ENCODE assay signal across 8 mouse cellular contexts in genomic region chr3:68713550-68713949, GRCm38 (mm10). TPM values are rescaled to one million over a fixed set of nuclear protein-coding genes. Genes with fewer than 3 reads are reported as not detected.
DNase-seq lines count a peak whose midpoint lies in the region; ATAC-seq and TF ChIP-seq lines count a peak whose summit lies in the region.

No protein-coding gene starts in this region.

- TF ChIP-seq POLR2A in cortical plate, adult 2 months (IDR thresholded peaks at IDR 0.05; ENCODE audit: extremely low read depth, insufficient read depth, low read length), result no peak
- no peak for TF ChIP-seq POLR2A in small intestine, adult 2 months (IDR thresholded peaks at IDR 0.05; ENCODE audit: low read depth, low read length)

- POLR2A ChIA-PET in Patski (lab: Charles Lee), result no interaction called here

- TF ChIP-seq EP300 in lung, postnatal 0 days (IDR thresholded peaks at IDR 0.05), result no peak

- H3K4me1 ChIP-seq in hindbrain, embryonic 10.5 days (replicated peaks), result no peaks in the 10 kb centered on the region
- no peaks in the 10 kb centered on the region; the same call in 1 of the 2 replicates for H3K4me1 ChIP-seq in hindbrain, embryonic 13.5 days (replicated peaks)
- H3K4me1 ChIP-seq in cortical plate, adult 2 months (ENCODE audit: control insufficient read depth, insufficient read depth, low read length), result no peaks in the 10 kb centered on the region
- no peaks in the 10 kb centered on the region for H3K4me1 ChIP-seq in heart, embryonic 11.5 days (ENCODE audit: control insufficient read depth, insufficient read depth, low read length)
- H3K4me1 ChIP-seq in lung, postnatal 0 days (ENCODE audit: insufficient read depth, low read depth, low read length), result no peaks in the 10 kb centered on the region
- no peaks in the 10 kb centered on the region for H3K4me1 ChIP-seq in small intestine, adult 2 months (ENCODE audit: control insufficient read depth, insufficient read depth, insufficient read length, low read length)

- H3K27ac ChIP-seq in hindbrain, embryonic 10.5 days, result no peak overlapping the region
- no peak overlapping the region for H3K27ac ChIP-seq in hindbrain, embryonic 13.5 days
- H3K27ac ChIP-seq in cortical plate, adult 2 months (ENCODE audit: insufficient read depth, low read length), result no peak overlapping the region
- no peak overlapping the region for H3K27ac ChIP-seq in heart, embryonic 11.5 days (ENCODE audit: low read depth, low read length)
- H3K27ac ChIP-seq in lung, postnatal 0 days (ENCODE audit: low read length), result no peak overlapping the region
- H3K27ac ChIP-seq in small intestine, adult 2 months (ENCODE audit: insufficient read depth, low read depth, low read length), result no peak overlapping the region

- H3K4me3 ChIP-seq in hindbrain, embryonic 10.5 days, result no peak overlapping the region
- H3K4me3 ChIP-seq in hindbrain, embryonic 13.5 days, result no peak overlapping the region
- no peak overlapping the region for H3K4me3 ChIP-seq in cortical plate, adult 2 months (ENCODE audit: insufficient read depth, low read length)
- no peak overlapping the region for H3K4me3 ChIP-seq in heart, embryonic 11.5 days (ENCODE audit: low read depth, low read length)
- H3K4me3 ChIP-seq in lung, postnatal 0 days (ENCODE audit: low read depth, low read length), result no peak overlapping the region; the same call in 1 of the 2 replicates
- H3K4me3 ChIP-seq in small intestine, adult 2 months (ENCODE audit: low read depth, low read length), result no peak overlapping the region

- 0 out of 2 replicates have a peak, but pooled peaks cover 1% of the 10 kb centered on the region for H3K9me3 ChIP-seq in hindbrain, embryonic 10.5 days
- H3K9me3 ChIP-seq in hindbrain, embryonic 13.5 days, result no peaks in the 10 kb centered on the region
- no peaks in the 10 kb centered on the region for H3K9me3 ChIP-seq in heart, embryonic 11.5 days (replicated peaks; ENCODE audit: control insufficient read depth, low read length)
- no peaks in the 10 kb centered on the region for H3K9me3 ChIP-seq in lung, postnatal 0 days (ENCODE audit: low read length)

- in situ Hi-C loops in Patski (cut with MboI; ENCODE audit: low pct_unique_long_range_greater_than_20kb), result loop anchor here (10.0 kb wide), 5 partner anchors 99 to 659 kb away; no protein-coding TSS in a partner anchor

- H3K4me2 ChIP-seq in hindbrain, embryonic 13.5 days, result no peak overlapping the region; the same call in 1 of the 2 replicates
- H3K4me2 ChIP-seq in heart, embryonic 11.5 days, result peak overlapping the region; percentile 40
- H3K4me2 ChIP-seq in lung, postnatal 0 days (replicated peaks; ENCODE audit: low read depth, low read length), result peak overlapping the region; percentile 30; the same call in 1 of the 2 replicates

- WGBS in hindbrain, embryonic 10.5 days, result 14% methylated on average over 7 of the region's 7 CpGs
- WGBS in hindbrain, embryonic 13.5 days, result 16% methylated on average over 7 of the region's 7 CpGs
- 10% methylated on average over 7 of the region's 7 CpGs for WGBS in heart, embryonic 11.5 days (ENCODE audit: insufficient replicate concordance)
- WGBS in lung, postnatal 0 days, result 8% methylated on average over 7 of the region's 7 CpGs
- 5% methylated on average over 7 of the region's 7 CpGs for WGBS in small intestine, adult 2 months

- ATAC-seq in hindbrain, embryonic 13.5 days (ENCODE audit: low FRiP score), result no peak
- peak; percentile 31 for ATAC-seq in Patski
- ATAC-seq in heart, embryonic 11.5 days (replicated peaks; ENCODE audit: insufficient number of reproducible peaks, low FRiP score, low TSS enrichment), result no peak
- ATAC-seq in lung, postnatal 0 days, result peak; percentile 41; the same call in 1 of the 2 replicates

- no peaks in the 10 kb centered on the region for H3K36me3 ChIP-seq in hindbrain, embryonic 10.5 days
- H3K36me3 ChIP-seq in hindbrain, embryonic 13.5 days, result no peaks in the 10 kb centered on the region
- no peaks in the 10 kb centered on the region for H3K36me3 ChIP-seq in heart, embryonic 11.5 days (ENCODE audit: control insufficient read depth, insufficient read depth, low read length)
- H3K36me3 ChIP-seq in lung, postnatal 0 days (ENCODE audit: insufficient read depth, low read length), result no peaks in the 10 kb centered on the region
- H3K36me3 ChIP-seq in small intestine, adult 2 months (ENCODE audit: control insufficient read depth, insufficient read depth, low read length), result no peaks in the 10 kb centered on the region

- H3K27me3 ChIP-seq in hindbrain, embryonic 10.5 days (ENCODE audit: insufficient read depth, poor library complexity, severe bottlenecking), result no peaks in the 10 kb centered on the region
- 0 out of 2 replicates have a peak, but pooled peaks cover 2% of the 10 kb centered on the region for H3K27me3 ChIP-seq in hindbrain, embryonic 13.5 days
- H3K27me3 ChIP-seq in Patski, result no peaks in the 10 kb centered on the region
- H3K27me3 ChIP-seq in heart, embryonic 11.5 days (ENCODE audit: control insufficient read depth, insufficient read depth, low read length), result no peaks in the 10 kb centered on the region
- H3K27me3 ChIP-seq in lung, postnatal 0 days (replicated peaks; ENCODE audit: insufficient read depth, low read length), result no peaks in the 10 kb centered on the region
- no peaks in the 10 kb centered on the region for H3K27me3 ChIP-seq in small intestine, adult 2 months (ENCODE audit: control insufficient read depth, insufficient read depth, low read length)

- peak; percentile 40 for DNase-seq in hindbrain, embryonic 10.5 days (ENCODE audit: low spot score)
- DNase-seq in Patski (ENCODE audit: low read depth, low spot score), result no peak
- peak; percentile 85 for DNase-seq in kidney, postnatal 10 days
- DNase-seq in lung, postnatal 0 days (ENCODE audit: low spot score), result peak; percentile 80

- CTCF ChIA-PET in Patski (lab: Charles Lee), result interaction anchor here (0.8 to 6.5 kb wide), 11 partner anchors 8 to 166 kb away, joined by 3 to 61 read pairs (median 4); no protein-coding TSS in a partner anchor

- TF ChIP-seq CTCF in Patski (IDR thresholded peaks at IDR 0.05), result peak; percentile 92
- peak; percentile 73 for TF ChIP-seq CTCF in cortical plate, adult 2 months (IDR thresholded peaks at IDR 0.05; ENCODE audit: extremely low read depth, insufficient read depth, low read length)
- TF ChIP-seq CTCF in lung, postnatal 0 days (IDR thresholded peaks at IDR 0.05), result peak; percentile 89
- TF ChIP-seq CTCF in small intestine, adult 2 months (IDR thresholded peaks at IDR 0.05; ENCODE audit: extremely low read depth, insufficient read length, insufficient replicate concordance, low read depth, low read length), result peak; percentile 13; the same call in 1 of the 2 replicates

- H3K9ac ChIP-seq in hindbrain, embryonic 13.5 days, result no peak overlapping the region
- no peak overlapping the region for H3K9ac ChIP-seq in heart, embryonic 11.5 days (ENCODE audit: low read depth, low read length)
- H3K9ac ChIP-seq in lung, postnatal 0 days (replicated peaks; ENCODE audit: low read depth), result no peak overlapping the region

RNA-seq across cellular contexts. Expression of gene Il12a, which starts 23.1 kb away (rescaled TPM):
- 0.20 and 0.34 TPM in 2 replicates for polyA plus RNA-seq in hindbrain, embryonic 10.5 days (2016; fragmentation: Nextera tagmentation; extraction: Ambion mirVana)
- not detected in 2 replicates for polyA plus RNA-seq in hindbrain, embryonic 13.5 days (2015; fragmentation: Nextera tagmentation; extraction: Ambion mirVana)
- not detected for polyA plus RNA-seq in Patski (2021)
- polyA plus RNA-seq in cortical plate, adult 2 months (2012; rRNA removed), result 6.7 and 7.0 TPM in 2 replicates
- 0.53 TPM in 1 of 2 replicates, not detected in the other for polyA plus RNA-seq in heart, embryonic 11.5 days (2014; fragmentation: Nextera tagmentation; extraction: Ambion mirVana)
- polyA plus RNA-seq in lung, postnatal 0 days (2015; fragmentation: Nextera tagmentation; extraction: Ambion mirVana), result 1.4 TPM in 2 replicates
- 0.24 and 0.60 TPM in 2 replicates for polyA plus RNA-seq in small intestine, adult 2 months (2012; rRNA removed)

Comparison
In these comparisons a context has a peak if more than half of its experiments do, and no peak if none do; other contexts are left out.
1. ATAC-seq: peak in Patski (single experiment) and lung, postnatal 0 days (single experiment); none in hindbrain, embryonic 13.5 days (single experiment) and heart, embryonic 11.5 days (single experiment).
2. CTCF ChIP-seq: peak in every context shown above with its lines; median percentile 92 in Patski; 89 in lung, postnatal 0 days; 73 in cortical plate, adult 2 months; 13 in small intestine, adult 2 months.